Mouse (Mus musculus): ENCODE data around the gene Efemp1. TPM values are rescaled to one million over a fixed set of nuclear protein-coding genes. Genes with fewer than 3 reads are reported as not detected.

The Efemp1 gene
- polyA plus RNA-seq, 1 experiment from 2014 or later, result 2.8 TPM

DNA sequence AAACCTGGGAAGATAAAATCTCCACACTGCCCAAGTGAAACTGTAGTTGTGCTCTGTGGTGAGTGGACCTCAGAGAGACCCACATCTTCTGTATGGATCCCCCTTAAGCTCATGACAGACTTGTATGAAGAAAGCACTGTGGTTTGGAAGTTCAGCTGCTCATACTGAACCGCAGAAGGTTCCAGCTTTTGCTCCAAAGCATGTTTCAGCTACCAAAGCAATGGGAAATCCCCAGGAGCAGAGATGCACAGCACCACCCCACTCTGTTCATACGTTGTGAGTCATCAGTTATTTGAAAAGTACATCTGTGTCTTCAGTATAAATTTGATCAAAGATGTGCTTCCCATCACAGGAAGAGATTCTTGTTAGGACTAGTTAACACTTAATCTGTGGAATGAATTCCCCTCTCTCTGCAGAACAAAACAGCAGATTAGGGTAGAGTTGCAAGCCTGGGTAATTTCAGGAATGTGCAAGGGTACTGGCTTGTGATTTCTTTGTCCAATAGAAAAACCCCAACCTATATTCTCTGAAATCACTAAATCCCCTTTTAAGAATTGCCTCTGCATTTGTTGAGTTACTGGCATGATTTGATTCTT, 28.5 kb downstream of the Efemp1 start:
- H3K27ac ChIP-seq, result no peak overlapping the region
- no peaks in the 10 kb centered on the region for H3K9me3 ChIP-seq
- H3K4me2 ChIP-seq (replicated peaks), result no peak overlapping the region
- no peak overlapping the region for H3K4me3 ChIP-seq (replicated peaks)
- no peaks in the 10 kb centered on the region for H3K36me3 ChIP-seq
- H3K9ac ChIP-seq (replicated peaks), result no peak overlapping the region
- no peak for ATAC-seq
- WGBS, result 60% methylated on average over 2 of the region's 2 CpGs
- no peaks in the 10 kb centered on the region for H3K4me1 ChIP-seq (replicated peaks)
- H3K27me3 ChIP-seq, result no peaks in the 10 kb centered on the region

DNA sequence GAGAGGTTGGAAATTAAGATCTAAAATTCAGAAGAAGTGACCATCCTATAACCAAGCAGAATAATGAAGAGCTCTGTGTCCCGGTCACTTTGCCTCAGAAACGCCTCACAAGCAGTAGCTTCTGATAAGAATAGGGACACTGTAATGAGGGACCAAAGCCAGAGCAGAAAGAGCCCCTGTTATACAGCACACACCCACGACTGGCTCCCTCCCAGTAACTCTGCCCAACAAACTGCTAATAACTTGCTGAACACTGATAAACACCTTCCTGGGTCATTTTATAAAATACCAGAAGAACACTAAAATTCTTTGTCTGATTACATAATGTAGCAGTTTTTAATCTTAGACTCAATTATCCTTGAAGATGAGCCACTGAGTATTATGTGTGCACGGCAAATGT, 30.1 kb downstream of the Efemp1 start:
- 73% methylated on average over 4 of the region's 4 CpGs for WGBS
- Histone ChIP-seq H3K4me3 (replicated peaks) (no peak overlapping the region), H3K27me3 (no peaks in the 10 kb centered on the region), H3K36me3 (no peaks in the 10 kb centered on the region), H3K4me2 (replicated peaks) (no peak overlapping the region), H3K27ac (no peak overlapping the region), H3K4me1 (replicated peaks) (no peaks in the 10 kb centered on the region), H3K9ac (replicated peaks) (no peak overlapping the region), H3K9me3 (no peaks in the 10 kb centered on the region)
- ATAC-seq, result no peak

DNA sequence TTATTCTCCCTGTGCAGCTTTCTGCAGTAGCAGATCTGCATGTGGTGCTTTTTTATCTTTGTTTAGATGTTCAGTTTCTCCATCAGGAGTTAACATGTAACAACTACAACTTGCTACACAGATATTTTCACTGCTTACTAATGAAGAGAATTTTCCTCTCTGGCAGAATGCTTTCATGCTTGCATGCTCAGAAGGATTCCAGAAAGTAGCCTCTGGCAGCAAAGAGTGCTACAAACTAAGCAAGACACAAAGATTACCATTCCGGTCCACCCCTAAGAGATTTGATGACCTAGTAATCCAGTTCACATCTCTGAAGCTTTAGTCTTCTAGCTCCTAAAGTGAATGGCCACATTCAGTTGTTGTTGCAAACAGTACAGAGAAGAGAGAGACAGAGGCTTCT, 36.5 kb downstream of the Efemp1 start:
- ATAC-seq, result no peak
- Histone ChIP-seq H3K4me1 (replicated peaks) (no peaks in the 10 kb centered on the region), H3K4me2 (replicated peaks) (no peak overlapping the region), H3K27ac (no peak overlapping the region), H3K36me3 (no peaks in the 10 kb centered on the region), H3K9me3 (no peaks in the 10 kb centered on the region), H3K9ac (replicated peaks) (no peak overlapping the region), H3K4me3 (replicated peaks) (no peak overlapping the region), H3K27me3 (no peaks in the 10 kb centered on the region)
- 44% methylated on average over 1 of the region's 1 CpGs for WGBS

DNA sequence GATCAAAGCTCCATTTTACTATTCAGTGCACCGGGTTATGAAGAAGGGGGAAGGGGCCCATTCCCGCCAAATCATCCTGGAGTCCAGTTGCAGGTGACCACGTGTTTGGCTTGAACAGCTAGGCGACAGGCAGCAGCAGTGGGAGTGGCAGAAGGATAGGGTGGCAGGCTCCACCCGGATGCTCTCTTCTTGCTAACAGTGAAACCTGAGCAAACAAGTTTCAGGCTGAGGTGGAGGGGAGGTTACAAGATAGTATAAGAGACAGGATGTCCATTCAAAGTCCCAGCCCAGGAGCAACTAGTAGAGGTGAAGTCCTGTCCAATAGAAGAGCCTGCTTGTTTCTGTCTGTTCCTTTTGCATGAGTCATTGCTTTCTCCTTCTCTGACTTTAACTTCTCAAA, 38.5 kb downstream of the Efemp1 start:
- Histone ChIP-seq H3K27me3 (no peaks in the 10 kb centered on the region), H3K27ac (no peak overlapping the region), H3K9me3 (no peaks in the 10 kb centered on the region), H3K4me3 (replicated peaks) (no peak overlapping the region), H3K4me2 (replicated peaks) (no peak overlapping the region), H3K9ac (replicated peaks) (no peak overlapping the region), H3K36me3 (no peaks in the 10 kb centered on the region), H3K4me1 (replicated peaks) (no peaks in the 10 kb centered on the region)
- WGBS, result 71% methylated on average over 5 of the region's 5 CpGs
- ATAC-seq, result no peak

DNA sequence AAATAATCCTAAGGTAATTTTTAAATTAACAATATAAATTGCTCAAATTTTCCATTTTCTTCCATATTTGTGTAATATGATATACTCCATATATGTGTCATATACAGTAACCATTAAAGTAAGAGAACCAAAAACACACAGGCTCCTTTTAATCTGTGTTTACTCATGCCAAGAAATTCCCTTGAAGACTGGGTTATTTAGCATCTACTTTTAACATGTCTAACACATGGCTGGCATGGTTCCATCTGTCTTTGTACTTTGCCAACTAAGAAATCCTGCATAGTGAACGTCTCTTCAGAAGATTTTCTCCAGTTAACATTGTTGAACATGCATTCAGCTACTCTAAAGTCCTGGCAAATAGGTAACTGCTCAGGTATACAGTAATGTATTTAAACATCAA, 46.4 kb downstream of the Efemp1 start:
- Histone ChIP-seq H3K27ac (no peak overlapping the region), H3K27me3 (no peaks in the 10 kb centered on the region), H3K9ac (replicated peaks) (no peak overlapping the region), H3K4me1 (replicated peaks) (no peaks in the 10 kb centered on the region), H3K36me3 (no peaks in the 10 kb centered on the region), H3K4me3 (replicated peaks) (no peak overlapping the region), H3K9me3 (no peaks in the 10 kb centered on the region), H3K4me2 (replicated peaks) (no peak overlapping the region)
- ATAC-seq, result no peak
- WGBS, result 69% methylated on average over 1 of the region's 1 CpGs

DNA sequence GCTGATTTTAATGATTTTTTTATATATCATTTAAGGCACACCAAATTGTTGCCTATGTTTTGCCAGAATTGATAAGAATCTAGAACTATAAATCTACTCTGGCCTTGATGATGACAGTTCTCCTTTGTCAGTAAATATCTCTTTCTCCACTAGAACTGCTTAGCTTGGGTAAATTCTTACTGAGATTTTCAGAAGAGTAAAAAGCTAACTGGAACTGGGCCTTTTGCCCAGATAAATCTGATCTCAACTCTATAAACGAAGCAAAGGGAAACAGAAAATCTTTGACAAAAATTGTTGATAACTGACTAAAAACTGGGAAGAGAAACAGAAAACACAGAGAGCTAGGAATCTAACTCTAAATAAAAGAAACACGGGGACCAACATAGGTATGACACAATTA, 51.6 kb downstream of the Efemp1 start:
- no peaks in the 10 kb centered on the region for H3K36me3 ChIP-seq
- no peak overlapping the region for H3K4me2 ChIP-seq (replicated peaks)
- 94% methylated on average over 2 of the region's 2 CpGs for WGBS
- ATAC-seq, result no peak
- no peak overlapping the region for H3K4me3 ChIP-seq (replicated peaks)
- 0 out of 2 replicates have a peak, but pooled peaks cover 3% of the 10 kb centered on the region for H3K4me1 ChIP-seq (replicated peaks)
- H3K27me3 ChIP-seq, result no peaks in the 10 kb centered on the region
- H3K9ac ChIP-seq (replicated peaks), result no peak overlapping the region
- H3K27ac ChIP-seq, result no peak overlapping the region
- H3K9me3 ChIP-seq, result no peaks in the 10 kb centered on the region

DNA sequence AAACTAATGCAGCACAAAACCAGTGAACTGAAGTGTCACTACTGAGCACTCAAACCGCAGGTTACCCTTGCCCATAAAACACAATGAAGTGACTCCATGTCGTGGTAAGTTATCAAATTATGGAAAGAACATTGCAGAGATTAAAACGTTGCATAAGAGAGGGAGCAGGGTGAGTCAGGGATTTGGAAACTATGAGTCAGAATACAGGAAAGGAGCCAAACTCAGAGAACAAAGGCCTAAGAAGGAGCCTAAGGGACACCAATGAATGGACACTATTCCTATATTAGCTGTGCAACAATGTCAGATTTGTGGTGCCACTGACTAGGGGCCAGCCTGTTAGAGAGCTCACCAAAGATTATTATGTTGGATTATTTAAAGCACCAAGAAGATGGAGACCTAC, 53.3 kb downstream of the Efemp1 start:
- H3K36me3 ChIP-seq, result no peaks in the 10 kb centered on the region
- H3K4me3 ChIP-seq (replicated peaks), result no peak overlapping the region
- 0 out of 2 replicates have a peak, but pooled peaks cover 3% of the 10 kb centered on the region for H3K4me1 ChIP-seq (replicated peaks)
- H3K27ac ChIP-seq, result no peak overlapping the region
- no peaks in the 10 kb centered on the region for H3K27me3 ChIP-seq
- no peak overlapping the region for H3K9ac ChIP-seq (replicated peaks)
- H3K9me3 ChIP-seq, result no peaks in the 10 kb centered on the region
- no peak for ATAC-seq
- no peak overlapping the region for H3K4me2 ChIP-seq (replicated peaks)
- WGBS, result 86% methylated on average over 3 of the region's 3 CpGs

DNA sequence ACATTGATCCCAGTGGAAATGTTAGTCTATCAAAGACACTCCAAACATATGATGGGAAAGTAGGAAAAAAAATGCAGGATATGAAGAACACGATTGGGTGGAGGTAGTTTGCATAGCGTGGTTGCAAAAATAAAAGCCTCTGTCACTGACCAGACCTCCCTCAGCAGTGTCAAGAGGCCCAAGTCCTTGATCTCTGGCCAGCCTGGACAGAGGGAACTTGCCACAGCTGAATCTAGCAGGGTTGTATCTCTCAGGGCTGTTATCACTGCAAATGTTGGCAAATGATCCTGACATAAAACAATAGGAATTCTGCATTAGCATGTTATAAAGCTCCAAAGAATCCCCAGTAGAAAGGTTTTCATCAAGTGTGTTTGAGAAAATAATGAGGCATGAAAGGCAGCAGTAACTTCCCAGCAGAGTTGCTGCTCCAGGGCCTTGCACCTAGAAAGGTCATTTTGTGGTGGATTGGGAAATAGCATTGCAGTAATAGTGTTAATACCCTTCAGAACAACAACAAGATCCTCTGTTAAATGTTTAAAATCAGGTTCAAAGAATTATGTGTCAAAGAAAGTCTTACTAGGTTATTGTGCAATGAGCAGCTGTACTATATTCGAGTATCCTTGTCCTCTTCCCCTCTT, 56.0 kb downstream of the Efemp1 start:
- Histone ChIP-seq H3K4me1 (replicated peaks) (0 out of 2 replicates have a peak, but pooled peaks cover 3% of the 10 kb centered on the region), H3K4me3 (replicated peaks) (no peak overlapping the region), H3K27me3 (no peaks in the 10 kb centered on the region), H3K36me3 (no peaks in the 10 kb centered on the region), H3K27ac (no peak overlapping the region), H3K9ac (replicated peaks) (no peak overlapping the region), H3K9me3 (no peaks in the 10 kb centered on the region), H3K4me2 (replicated peaks) (no peak overlapping the region)
- 57% methylated on average over 3 of the region's 3 CpGs for WGBS
- ATAC-seq, result no peak

DNA sequence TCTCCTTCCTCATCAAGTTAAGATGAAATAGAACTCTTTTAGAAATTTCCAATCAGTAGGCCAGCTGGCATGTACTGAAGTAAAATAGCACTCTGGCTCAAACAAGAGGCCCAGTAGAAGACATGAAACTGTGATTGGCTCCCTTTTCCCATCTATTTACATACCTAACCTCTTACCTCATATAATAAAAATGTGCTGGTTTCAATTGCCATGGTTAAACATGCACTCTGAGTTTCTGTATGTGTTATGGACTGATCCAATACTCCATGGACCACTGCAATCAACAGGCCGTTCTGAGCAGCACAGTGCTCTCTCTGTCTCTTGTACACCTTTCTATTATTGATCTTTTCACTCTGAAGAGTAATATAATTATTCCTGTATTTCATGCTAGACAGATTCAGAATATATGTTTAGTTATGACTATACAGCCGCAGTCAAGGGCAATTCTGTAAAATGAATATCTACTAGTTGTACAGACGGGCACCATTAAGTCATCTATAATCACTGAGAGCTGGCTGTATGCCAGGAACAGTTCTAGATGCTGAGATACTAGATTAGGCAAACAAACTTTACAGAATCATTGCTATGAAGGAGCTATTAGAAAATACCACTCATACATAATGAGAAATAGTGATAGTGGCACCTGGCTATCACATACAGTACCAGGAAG, 59.6 kb downstream of the Efemp1 start:
- Histone ChIP-seq H3K9ac (replicated peaks) (no peak overlapping the region), H3K4me1 (replicated peaks) (0 out of 2 replicates have a peak, but pooled peaks cover 3% of the 10 kb centered on the region), H3K4me3 (replicated peaks) (no peak overlapping the region), H3K4me2 (replicated peaks) (no peak overlapping the region), H3K36me3 (no peaks in the 10 kb centered on the region), H3K9me3 (no peaks in the 10 kb centered on the region), H3K27ac (no peak overlapping the region), H3K27me3 (no peaks in the 10 kb centered on the region)
- WGBS, result 90% methylated on average over 3 of the region's 3 CpGs
- no peak for ATAC-seq

DNA sequence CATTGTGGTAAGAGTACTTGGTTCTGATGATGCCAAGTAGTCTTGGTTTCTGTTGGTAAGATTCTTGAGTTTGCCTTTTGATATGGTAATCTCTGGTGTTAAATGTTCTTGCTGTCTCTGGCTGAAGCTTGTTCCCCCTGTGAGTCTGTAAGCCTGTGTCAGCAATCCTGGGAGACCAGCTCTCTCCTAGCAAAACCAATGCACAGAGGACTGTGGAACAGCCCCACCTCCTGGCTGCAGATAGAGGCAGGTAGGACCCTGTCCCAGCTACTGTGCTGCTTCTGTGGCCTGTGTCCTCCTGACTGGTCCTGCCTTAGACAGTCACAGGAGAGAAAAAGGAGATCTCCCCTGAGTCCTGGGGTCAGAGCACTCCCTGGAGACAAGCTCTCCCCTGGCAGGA, 81.4 kb downstream of the Efemp1 start:
- no peaks in the 10 kb centered on the region for H3K4me1 ChIP-seq (replicated peaks)
- H3K4me3 ChIP-seq (replicated peaks), result no peak overlapping the region
- no peaks in the 10 kb centered on the region for H3K27me3 ChIP-seq
- ATAC-seq, result no peak
- H3K4me2 ChIP-seq (replicated peaks), result no peak overlapping the region
- no peaks in the 10 kb centered on the region for H3K36me3 ChIP-seq
- no peak overlapping the region for H3K27ac ChIP-seq
- H3K9me3 ChIP-seq, result no peaks in the 10 kb centered on the region
- no peak overlapping the region for H3K9ac ChIP-seq (replicated peaks)

DNA sequence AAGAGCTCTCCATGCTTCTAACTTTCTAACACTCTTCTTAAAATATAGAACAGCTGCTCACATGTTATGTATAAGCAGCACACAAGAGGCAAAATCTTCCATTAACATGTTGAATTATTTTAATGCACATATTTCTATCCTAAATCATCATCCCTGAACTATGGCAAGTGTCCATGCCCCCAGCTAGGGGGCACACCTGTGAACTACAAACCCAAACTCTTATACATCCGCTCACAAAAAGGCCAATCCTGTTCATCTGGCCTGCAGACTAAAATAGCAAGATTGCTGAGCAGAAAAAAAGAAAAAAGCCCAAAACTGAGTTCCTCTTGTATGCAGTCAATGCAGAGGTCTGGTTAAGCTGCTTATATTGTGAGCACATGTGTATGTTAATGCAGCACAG, 86.6 kb downstream of the Efemp1 start:
- WGBS, result 90% methylated on average over 1 of the region's 1 CpGs
- Histone ChIP-seq H3K27ac (no peak overlapping the region), H3K4me2 (replicated peaks) (no peak overlapping the region), H3K9me3 (no peaks in the 10 kb centered on the region), H3K4me1 (replicated peaks) (no peaks in the 10 kb centered on the region), H3K4me3 (replicated peaks) (no peak overlapping the region), H3K9ac (replicated peaks) (no peak overlapping the region), H3K27me3 (no peaks in the 10 kb centered on the region), H3K36me3 (no peaks in the 10 kb centered on the region)
- no peak for ATAC-seq

DNA sequence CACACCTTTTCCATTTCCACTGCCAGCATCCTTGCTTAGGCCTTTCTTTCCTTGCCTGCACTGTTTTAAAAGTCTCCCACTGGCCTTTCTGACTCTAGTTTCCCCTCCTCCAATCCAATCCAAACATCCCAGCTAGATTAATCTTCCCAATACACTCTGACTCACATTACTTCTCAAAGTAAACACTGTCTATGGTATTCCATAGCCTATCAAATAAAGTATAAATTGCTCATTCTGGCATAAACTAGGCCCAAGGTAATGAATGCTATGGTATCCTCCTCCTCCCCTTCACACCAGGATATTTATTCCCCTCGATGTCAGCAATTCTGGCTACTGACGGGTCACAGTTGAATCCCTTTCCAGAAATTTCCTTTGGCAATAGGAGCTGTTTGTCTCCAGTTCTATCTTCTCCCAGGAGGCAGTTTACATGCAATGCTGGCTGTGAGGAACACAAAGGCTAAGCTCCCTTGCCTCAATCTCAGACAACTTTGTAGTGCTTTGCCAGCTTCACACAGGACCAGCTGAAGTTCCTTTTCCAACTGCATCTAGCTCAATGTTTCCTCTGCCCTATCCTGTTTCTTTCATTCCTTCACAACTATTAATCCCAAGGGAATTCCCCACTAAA, 98.7 kb downstream of the Efemp1 start:
- Histone ChIP-seq H3K4me2 (replicated peaks) (no peak overlapping the region), H3K9me3 (no peaks in the 10 kb centered on the region), H3K4me1 (replicated peaks) (no peaks in the 10 kb centered on the region), H3K36me3 (no peaks in the 10 kb centered on the region), H3K4me3 (replicated peaks) (no peak overlapping the region), H3K27ac (no peak overlapping the region), H3K9ac (replicated peaks) (no peak overlapping the region), H3K27me3 (no peaks in the 10 kb centered on the region)
- ATAC-seq, result no peak
- WGBS, result 68% methylated on average over 2 of the region's 2 CpGs
